Mouse (Mus musculus): ENCODE results near the gene Cnn2.
"Not testable (repeated sequence)": the region's sequence is repeated elsewhere in the genome, so short reads cannot be mapped to it uniquely, and the experiment has no call there.

The Cnn2 gene

GRCm38 (mm10) chr10:80039559-80039979 is 51.2 kb downstream of the Cnn2 start, which contains the start of gene Polr2e:
TSS of gene Polr2e (minus strand) at chr10:80039795.
- peak; percentile 97 to 98 for DNase-seq (ENCODE audit: low spot score in 2 of 2)

GRCm38 (mm10) chr10:80041409-80042060 is 53.2 kb downstream of the Cnn2 start:
- DNase-seq (ENCODE audit: low spot score in 2 of 2): not testable (repeated sequence)

GRCm38 (mm10) chr10:80044087-80044486 is 55.7 kb downstream of the Cnn2 start:
- DNase-seq (ENCODE audit: low spot score in 2 of 2): no peak

GRCm38 (mm10) chr10:80045364-80045763 is 57.0 kb downstream of the Cnn2 start:
- DNase-seq (ENCODE audit: low spot score in 2 of 2): not testable (repeated sequence)
